Mouse (Mus musculus) CD4-positive helper T cell, adult 2 months (primary cell): Measurements from ENCODE around the gene Krtap9-3.

Experiments used
- DNase-seq: peaks from one replicate; pipeline ENCODE4 v3.0.0-alpha.2; 2012; ENCODE audit warnings: low read depth, missing footprints, low spot score

The Krtap9-3 gene

DNA sequence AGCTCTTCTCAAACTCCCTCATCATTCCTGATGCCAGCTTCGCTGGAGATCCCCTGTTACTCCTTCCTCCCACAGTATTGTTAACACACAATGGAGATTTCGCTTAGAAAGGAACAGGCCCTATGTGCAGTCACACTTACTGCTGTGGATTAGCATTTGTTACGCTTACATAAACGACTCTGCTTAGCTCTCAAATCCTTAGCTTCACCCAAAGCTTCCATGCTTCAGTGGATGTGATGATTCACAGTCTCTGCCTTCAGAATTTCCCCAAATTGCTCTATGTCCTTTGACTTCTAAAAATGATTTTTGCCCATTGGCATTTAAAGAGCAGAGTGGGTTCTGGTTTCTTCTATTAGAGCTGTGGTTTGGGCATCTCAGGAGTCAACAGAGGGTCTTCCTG, 24.7 kb downstream of the Krtap9-3 start:
- no peak for DNase-seq

DNA sequence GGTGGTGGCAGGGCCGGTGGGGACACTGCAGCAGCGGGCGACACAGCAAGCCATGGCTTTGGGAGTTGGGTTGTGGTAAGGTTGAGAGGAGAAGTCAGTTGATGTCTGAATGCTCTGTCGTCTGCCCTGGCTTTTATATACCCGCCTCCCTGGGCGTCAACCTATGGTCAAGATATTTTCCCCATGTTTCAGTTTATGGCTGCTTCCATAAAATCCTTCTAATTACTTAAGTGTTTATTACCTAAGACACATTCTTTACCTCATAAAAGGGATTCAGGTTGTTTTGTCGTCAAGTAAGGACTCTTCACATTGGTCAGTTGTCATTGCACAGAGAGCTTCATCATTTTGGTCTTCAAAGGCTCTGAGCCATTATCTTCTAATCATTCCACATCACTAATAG, 31.4 kb downstream of the Krtap9-3 start, which contains the start of gene Krtap3-1:
Gene Krtap3-1, minus strand, starts transcription at position 101 of the 400 bp plus-strand sequence.
- no peak for DNase-seq

DNA sequence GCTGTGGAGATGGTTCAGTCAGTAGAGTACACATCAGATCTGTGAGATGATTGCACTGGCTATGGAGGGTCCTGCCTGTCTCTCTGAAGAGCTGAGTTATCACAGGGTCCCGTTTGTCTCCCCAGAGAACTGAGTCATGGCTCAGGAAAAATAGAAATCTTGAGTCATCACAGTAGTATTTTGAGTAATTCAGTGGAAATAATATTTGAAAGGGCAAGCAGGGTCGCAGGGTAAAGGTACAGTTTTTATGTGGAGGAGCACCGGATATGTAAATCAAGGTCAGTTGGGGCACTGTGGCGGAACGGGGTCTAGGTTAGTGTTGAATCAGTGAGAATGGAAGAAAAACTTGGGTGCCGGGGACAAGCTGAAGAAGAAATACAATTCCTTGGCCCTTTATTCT, 35.3 kb downstream of the Krtap9-3 start:
- no peak for DNase-seq

DNA sequence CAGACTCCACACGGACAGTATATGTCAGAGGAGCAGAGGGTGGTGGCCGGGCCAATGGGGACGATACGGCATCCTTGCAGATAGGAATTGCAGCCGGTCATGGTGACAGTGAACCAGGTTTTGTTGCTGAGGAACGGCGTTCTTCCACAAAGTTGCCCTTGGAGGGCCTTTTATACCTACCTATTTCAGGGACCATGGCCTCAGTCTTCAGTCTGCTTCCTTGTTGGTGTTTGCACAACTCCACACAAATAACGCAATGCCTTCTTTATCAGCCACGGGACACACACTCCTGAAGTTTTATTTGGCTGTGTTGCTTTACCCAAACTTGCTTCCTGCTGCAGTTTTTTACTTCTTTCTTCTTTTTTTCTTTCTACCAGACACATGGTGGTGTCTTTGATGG, 38.5 kb downstream of the Krtap9-3 start, which contains the start of gene Gm11939:
Gene Gm11939, minus strand, starts transcription at position 101 of the 400 bp plus-strand sequence.
- no peak for DNase-seq

DNA sequence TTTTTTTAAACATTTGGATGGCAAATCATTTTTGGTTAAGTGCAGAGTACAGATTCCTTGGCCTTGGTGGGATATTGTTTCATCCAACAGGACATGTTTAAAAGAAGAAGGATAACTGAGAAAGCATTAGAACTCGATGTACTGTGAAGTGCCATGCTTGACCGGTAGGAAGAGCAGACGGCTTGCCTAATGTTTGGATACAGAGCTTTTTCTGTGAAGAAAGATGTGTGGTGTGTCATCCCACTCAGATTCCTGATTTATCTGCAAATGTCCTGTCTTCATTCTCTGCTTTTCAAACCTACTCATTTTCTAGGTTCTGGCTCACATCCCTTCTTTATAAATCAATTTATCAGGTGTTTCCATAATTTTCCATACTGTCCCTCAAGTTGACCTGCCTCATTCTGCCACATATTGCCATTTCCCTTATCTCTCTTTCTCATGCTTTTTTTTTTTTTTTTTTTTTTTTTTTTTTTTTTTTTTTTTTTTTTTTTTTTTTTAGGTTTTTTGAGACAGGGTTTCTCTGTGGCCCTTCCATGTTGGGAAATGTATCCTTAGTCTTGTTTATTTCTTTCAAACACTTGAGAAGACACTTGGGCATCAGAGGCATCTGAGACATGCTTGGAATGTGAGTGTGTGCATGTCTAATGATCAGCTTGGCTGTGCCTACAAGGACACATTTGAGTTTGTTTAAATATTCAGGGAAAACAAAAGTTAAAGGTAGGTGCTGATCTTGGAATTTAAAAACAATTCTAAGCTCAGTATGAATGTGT, 39.7 kb downstream of the Krtap9-3 start:
- no peak for DNase-seq

DNA sequence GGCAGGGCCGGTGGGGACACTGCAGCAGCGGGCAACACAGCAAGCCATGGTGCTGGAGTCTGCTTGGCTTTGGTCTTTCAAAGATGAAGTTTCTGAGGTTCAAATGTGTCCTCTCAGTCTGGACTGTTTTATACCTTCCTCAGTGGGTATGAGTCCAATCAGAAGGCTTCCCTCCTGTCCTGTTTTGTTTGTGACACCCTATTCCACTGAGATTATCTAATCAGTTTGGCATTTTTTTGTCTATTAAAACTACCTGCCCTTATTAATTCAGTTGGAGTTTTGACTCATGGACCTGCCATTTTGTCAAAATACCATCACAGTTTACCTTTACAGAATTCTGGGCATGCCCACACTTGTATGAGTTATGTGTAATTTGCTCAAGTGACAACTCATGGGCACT, 41.2 kb downstream of the Krtap9-3 start, which contains the start of gene Krtap3-2:
Gene Krtap3-2, minus strand, starts transcription at position 101 of the 400 bp plus-strand sequence.
- no peak for DNase-seq

DNA sequence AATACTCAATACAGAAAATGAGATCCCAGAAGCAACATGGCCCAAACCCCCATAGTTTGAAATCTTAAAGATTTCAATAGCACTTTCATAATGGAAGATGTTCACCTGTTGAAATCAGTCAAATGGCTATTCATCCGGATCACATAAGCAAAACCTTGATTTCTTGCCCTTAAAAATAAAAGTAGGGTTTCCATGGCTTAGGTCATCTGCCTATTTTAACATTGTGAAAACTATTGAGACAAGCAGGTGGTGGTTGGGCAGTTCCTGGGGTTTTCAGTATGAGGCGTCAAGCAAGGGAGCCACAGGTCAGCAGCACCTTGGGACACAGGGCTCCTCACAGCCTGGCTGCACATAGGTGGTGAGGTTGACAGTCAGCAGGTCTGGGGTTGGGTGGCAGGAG, 41.7 kb downstream of the Krtap9-3 start:
- DNase-seq = no peak

DNA sequence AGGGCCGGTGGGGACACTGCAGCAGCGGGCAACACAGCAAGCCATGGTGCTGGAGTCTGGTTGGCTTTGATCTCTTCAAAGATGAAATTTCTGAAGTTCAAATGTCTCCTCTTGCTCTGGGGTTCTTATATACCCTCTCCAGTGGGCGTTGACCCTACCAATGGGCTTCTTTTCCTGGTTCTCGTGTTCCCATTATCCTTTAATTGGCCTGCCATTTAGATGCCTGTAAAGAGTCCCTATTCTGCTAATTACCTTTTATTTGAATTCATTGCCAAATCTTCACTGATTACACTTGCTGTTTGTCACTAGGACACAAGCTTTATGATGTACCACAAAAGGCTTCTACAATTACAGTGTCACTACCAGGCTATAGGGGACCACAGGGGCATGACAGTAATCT, 47.1 kb downstream of the Krtap9-3 start, which contains the start of gene Krtap3-3:
Gene Krtap3-3, minus strand, starts transcription at position 101 of the 400 bp plus-strand sequence.
- DNase-seq = no peak

DNA sequence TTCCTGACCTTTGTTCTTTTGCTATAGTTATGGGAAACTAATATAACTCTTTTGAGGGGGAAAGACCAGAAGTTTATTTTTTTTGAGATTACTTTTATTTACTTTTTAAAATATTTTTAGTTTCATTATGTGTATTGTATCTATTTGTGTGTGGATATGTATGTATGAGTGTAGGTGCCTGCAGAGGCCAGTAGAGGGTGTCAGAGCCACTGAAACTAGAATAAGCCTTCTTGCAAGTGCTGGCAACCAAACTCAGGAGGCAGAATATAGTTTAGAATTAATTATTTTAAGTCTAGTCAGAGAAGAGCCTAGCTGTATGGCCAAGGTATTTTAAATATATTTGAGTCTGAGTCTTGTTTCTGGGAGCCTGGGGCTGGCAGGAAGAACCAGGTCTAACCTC, 50.0 kb downstream of the Krtap9-3 start:
- no peak for DNase-seq
